Mouse (Mus musculus) spleen, embryonic (tissue): Measurements from ENCODE around the gene Foxc2.

Experiments
- CTCF ChIA-PET: fragments of 350-600 bp; sonication (Branson Sonifier 250); formaldehyde crosslinking; loops from one replicate; lab custom pipeline; 2022; lab: Charles Lee

Gene Foxc2

DNA sequence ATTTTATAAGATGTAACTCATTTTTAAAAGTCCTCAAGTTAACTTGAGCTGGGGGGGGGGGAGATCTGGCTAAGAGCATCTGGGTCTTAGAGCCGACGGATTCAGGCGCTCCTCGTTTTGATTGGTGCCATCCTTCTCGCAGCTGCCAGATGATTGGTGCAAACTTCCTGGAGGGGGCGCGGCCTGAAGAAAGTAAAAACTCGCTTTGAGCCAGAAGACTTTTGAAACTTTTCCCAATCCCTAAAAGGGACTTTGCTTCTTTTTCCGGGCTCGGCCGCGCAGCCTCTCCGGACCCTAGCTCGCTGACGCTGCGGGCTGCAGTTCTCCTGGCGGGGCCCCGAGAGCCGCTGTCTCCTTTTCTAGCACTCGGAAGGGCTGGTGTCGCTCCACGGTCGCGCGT is at the start of gene Foxc2:
TSS of gene Foxc2 (plus strand) at position 224 of the 400 bp plus-strand sequence.
- CTCF ChIA-PET, result interaction anchor here (0.6 kb wide), 1 partner anchor 483 kb away, joined by 4 read pairs; no protein-coding TSS in a partner anchor

DNA sequence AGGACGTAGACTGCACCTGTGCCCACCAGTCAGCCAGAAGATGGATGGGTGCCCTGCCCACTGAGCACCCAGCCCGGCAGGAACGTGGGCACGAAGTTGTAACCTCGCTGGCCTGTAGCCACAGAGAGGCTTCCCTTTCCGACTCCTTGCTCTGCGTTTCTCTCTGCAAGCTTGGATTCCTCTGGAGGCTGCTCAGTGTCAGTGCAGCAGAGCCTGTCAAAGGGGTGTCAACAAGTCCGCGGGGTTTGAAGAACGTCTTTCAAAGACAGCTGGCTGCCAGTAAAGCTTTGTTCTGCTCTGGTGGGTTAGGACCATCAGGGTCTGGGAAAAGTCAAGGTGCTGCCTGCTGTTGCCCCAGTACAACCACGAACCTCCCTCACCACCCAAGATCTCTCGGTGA is 44.5 kb upstream of the Foxc2 start:
- CTCF ChIA-PET, result no interaction called here

DNA sequence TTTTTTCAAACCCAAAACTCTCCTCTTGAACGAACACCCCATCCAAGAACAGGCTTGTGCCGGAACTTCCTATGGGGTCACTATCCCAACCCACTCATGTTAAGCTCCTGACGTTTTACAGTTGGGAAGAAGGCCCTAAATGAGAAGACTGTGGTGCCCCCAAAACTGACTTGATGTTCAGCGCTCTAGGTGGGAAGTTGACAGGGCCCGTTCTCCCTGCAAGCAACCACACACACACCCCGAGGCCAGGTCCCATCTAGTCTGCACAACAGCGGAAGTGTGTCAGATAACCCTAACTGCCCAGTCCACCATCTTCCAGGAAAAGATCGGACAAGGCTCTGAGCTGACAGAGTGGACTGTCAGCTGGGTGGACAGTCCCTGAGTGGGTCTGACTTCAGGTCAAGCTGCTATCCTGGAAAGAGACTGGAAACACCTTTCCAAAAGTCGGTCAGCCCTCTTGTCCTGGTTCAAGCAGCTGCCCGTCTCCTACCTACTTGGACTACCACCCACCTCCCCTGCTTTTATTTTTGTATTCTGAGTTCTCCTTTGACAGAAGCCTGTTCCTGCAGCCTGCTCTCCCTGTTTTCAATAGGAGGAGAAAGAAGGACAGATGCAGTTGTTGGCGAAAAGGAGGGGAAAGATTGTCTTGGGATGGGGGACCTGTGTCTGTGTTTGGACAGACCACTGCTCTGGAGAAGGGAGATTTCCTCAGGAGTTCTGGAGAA is 43.4 kb upstream of the Foxc2 start:
- CTCF ChIA-PET, result no interaction called here

DNA sequence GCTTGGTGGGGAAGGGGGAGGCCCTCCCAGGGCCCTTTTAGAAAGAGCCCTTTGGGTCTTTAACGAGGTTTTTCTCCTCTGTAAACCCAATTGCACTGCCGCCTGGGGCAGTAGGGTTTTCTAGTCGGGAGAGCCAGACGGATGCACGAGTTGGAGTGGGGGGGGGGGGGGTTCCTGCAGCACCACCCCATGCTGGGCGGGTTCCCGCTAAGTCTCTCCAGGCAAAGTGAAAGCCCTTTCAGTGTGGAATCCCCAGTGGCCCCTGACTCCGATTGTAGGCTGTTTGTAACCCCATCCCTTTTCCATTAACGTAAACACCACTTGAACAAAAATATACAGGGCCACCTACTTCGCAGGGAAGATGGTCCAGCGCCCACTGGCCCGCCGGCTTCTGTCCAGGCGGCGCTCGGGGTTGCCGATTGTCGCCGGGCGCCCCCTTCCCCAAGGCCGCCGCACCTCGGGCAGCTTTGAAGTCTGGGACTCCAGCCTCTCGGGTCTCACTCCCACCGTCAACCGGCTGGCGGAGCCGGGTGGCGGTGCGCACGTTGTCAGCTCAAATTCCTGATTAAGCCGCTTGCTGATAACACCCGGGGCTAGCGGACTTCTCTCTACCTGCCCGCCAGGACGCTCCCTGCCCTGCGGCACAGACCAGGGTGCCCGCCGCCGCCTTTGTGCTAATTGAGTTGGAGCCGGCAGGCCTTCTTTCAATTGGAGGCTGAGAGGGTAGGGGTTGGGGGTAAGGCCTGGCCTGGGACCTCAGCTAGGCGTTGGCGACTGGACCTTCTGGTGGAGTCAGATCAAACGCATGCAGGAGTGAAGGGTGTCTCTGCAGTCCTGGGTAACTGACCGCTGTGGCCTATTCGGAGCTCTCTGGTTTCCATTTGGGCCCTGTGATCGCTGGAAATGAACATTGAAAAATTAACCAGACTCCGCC is 42.5 kb upstream of the Foxc2 start:
- CTCF ChIA-PET, result no interaction called here

DNA sequence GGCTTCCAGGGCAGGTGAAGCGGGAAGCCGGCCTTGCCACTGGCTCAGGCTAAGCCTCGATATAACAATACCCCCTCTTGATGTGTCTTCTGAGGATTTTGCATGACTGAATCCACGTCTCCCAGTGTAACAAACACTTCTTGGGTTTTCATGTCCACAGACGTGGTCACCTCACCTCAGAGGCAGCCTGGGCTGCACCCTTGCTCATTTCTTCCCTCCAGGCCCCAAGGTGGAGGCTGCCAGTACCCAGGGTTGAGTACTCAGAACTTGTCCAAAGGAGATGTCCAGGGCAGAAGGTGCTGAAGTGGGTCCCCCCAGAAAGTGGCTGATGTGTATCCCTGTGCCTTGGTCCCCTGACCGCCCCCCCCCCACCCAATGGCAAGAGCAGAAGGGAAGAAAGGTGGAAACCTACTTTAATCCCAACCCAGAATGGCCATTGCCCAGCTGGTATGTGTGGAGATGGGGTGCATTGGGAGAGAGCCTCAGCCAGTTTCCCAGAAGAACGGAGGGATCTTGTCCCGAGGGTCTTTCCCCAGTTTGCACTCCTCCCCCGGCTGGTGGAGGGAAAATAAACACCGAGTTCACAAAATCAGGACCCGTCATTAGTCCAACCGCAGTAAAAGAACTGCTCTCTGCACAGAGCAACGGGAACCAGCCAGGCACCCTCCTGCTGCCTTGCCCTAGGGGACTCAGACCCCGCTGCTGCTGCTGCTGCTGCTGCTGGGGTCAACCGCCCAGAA is 41.7 kb upstream of the Foxc2 start:
- CTCF ChIA-PET, result interaction anchor here (0.7 kb wide), 1 partner anchor 66 kb away, joined by 6 read pairs; no protein-coding TSS in a partner anchor

DNA sequence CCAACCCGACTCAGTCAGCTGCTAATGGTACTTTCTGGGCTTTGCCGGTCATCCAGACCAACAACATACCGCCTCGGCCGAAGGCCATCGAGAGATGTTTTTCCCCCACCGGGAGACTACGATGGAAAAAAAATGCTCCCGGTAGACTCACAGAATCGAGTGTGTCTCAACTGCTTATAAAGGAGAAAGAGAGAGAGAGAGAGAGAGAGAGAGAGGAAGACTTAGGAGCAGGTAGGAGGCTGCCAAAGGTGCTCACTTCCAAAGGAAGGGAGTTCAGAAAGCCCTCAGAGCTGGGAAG is 41.2 kb upstream of the Foxc2 start:
- CTCF ChIA-PET, result interaction anchor here (0.7 kb wide), 1 partner anchor 66 kb away, joined by 6 read pairs; no protein-coding TSS in a partner anchor

DNA sequence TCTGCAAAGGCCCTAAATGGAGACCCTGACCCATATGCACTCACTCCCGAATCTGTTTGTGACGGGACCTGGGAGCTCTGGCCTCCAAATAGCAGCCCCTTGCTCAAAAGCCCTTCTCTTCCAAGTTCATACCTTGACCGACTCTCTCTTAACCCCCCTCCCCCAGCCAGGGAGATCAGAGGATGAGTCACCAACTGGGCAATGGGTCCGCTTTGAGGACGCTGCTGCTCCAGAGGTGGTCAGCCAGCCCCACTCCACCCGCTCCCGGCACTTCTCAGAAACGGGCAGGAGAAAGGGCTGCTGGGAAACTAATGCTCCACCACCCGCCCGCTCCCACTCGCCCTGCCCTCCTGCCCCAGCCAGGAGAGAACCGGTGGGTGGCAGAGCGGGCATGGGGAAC is 40.0 kb upstream of the Foxc2 start:
- CTCF ChIA-PET, result no interaction called here

DNA sequence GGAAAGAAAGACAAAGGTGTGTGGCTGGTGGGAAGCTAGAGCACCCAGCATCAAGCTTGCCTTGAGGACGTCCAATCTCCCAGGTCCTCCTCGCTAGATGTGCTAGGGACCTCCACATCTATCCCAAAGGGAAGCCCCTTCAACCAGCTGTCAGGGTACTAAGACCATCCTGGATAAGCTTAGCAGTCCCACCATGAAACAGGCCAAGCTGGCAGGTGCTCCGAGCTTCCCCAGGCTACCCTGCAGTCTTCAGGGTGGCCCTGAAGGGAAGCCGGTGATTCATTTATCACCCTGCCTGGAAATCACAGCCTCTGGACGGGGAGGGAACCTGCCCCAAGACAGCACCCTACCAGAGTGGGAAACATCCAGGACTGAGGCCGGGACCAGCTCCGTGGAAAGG is 39.4 kb upstream of the Foxc2 start:
- CTCF ChIA-PET, result no interaction called here

DNA sequence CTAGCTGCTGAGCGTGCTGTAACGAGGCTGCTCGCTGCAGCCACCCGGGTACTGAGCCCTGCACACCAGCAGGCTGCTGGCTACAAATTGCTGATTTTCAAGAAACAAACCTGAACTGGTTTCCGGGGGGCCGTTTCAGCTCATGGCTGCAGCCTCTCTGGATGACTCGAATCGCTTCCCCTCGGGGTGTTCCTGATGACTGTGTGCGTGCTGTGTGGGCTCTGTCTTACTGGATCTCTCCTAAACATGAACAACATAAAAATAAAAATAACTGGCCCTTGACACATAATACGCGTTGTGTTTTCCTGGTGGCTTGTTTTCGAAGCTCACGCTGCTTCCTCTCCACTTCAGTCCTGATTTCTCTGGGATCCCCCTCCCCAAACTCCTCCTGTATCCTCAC is 37.2 kb upstream of the Foxc2 start:
- CTCF ChIA-PET, result no interaction called here

DNA sequence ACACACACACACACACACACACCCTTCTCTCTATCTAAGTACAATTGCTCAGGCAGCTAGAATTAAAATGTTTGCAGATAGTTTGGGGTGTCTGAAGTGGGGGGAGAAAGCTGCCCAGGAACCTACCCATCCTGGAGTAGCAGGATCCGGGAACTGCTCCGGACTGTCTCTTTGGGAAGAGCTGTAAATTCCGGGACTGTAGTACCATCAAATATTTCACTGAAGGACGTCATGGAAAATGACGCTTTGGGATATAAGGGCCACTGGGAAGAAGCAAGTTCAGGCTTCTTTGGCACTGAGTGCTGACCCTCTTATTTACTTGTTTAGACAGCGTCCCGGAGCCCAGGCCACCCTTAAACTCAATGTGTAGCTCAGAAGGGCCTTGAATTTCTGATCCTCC is 36.8 kb upstream of the Foxc2 start:
- CTCF ChIA-PET, result no interaction called here

DNA sequence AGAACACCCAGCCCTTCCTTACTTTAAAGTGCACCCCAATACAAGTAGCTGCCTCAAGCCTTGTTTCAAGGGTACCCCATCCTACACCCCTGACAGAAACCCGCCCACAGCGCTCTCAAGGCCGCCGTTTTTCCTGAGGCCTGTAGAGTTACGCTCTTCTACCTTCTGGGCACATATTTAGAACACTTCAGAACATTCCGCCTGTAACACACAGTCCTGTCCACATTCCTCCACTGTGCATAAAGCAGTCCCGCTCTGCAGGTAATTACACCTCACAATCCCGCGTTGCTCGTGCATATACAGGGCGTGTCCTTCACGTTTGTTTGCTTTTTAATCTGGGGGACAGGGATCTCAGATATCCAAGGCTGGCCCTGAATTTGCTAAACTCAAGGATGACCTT is 36.0 kb upstream of the Foxc2 start:
- CTCF ChIA-PET, result no interaction called here

DNA sequence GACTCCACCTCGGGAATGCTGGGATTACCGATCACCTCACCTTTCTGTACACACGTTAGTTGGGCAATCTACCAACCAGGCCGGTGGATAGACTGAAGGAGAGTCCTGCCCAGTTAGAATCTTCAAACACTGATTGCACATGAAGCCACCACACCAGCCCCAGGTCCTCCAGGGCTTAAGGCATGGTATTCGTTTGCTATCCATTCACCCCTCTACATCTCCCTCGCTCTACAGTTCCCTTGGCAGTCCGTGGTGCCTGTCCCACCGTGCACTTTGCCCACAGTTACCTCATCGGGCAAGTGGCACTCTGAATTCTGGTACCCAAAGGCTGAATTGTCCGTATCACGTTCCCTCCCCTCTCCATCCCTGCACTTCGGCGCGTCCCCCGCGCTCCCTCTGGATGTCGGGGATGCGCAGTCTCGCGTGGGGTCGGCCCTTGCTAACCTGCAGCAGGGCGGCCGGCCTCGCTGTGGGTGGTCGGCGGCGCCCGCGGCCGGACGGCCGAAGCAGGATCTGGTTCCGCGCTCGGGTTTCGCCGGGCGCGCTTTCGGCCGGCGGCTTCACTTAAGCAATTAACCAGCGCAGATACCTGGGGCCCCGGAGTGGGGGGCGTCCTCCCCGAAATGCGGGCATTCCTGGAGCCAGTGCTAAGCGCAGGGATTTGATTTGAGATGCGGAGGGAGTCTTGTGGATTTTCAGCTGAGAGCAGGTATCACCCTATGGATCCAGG is 35.4 kb upstream of the Foxc2 start:
- CTCF ChIA-PET, result no interaction called here

DNA sequence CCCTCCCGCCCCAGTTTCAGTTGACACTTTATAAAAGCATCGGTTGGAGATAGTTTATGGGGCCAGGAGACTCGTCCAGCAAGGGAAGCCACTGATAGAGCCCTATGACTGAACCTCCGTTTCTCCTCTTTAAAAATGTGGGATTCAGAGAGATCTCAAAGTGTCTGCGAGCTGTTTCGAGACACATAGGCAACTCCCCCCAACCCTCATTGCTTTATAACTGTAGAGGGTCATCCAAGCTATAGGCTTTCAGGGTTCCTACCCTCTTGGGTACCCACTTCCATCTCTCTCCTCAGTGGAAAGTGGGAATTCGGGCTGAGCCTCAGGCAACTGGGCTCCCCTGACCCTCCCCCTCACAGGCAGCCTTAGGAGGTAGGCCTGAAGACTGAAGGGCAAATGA is 34.6 kb upstream of the Foxc2 start:
- CTCF ChIA-PET, result no interaction called here

DNA sequence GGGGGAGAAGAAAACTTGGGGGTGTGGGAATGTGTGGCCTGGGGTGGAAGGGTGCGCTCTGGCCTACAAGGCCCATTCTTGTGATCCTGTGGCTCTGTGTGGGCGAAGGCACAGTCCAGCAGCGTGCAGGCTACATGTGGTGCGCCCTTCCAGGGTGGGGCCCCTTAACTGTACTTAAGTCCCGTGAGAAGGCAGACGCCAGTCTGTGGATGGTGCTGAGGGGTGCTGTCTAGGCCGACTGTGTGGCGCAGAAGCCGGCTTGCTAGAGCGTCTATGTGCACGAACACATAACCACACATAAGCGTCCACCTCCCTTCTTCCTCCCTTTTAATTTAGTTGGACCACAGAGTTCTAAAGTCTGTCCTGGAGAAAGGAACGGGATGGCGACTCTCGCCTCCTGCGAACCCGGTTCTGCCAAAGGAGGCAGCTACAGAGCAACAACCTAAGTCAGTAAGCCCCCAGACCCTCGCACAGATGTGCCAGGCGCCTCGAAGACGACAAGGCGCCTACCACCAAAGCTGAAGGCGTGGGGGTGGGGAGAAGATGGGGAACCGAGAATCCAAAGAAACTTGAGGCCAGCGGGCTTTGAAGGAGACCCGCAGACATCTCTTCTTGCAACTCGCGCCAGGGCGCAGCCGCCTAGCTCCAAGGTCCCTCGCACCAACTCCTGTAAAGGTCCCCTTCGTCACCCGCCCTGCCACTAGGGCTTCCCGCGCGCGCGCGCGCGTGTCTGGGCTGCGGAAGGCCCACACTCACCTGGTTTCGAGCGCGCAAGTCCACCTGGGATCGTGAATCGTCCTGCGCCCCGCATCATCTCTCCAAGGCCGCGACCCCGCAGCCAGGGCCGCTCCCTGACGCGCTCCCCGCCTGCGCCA is 33.5 kb upstream of the Foxc2 start:
- CTCF ChIA-PET, result no interaction called here

DNA sequence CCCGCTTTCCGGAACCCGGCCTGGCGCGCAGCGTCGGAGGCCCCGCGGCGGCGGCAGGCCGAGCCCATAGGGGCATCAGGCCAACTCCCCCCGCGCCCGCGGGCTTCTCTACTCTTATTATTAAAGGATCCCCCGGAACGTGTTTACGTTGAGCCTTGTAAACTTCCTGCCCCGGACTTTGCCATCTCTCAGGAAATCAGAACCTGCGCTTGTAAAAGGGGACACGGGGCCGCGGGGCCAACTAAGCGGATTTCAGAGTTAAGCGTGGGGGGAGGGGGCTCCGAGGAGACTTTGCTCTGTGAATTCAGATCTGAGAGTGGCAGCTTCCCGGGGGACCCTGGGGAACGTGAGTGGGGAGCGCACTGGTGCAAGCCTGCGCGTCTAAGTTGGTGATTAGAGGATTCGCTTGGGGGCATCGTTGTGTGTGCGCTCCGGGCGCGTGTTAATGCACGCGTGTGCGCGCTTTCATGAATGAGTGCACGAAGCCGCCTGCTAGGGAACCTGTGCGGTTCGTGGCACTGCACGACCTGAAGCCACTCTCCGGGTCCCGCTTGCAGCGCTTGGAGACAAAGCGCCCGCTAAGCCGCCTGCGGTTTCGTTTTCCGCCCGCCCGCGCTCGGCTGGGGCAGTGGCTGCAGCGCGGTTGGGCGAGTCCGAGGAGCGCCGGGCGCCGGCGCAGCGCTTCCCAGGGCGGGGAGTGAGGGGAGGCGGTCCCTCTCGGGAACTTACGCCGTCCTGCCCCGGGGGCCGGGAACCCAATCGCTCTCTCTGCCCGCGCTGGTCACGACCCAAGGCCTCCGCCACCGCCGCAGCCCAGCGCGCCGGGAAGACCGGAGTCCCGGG is 32.7 kb upstream of the Foxc2 start:
- CTCF ChIA-PET, result no interaction called here

DNA sequence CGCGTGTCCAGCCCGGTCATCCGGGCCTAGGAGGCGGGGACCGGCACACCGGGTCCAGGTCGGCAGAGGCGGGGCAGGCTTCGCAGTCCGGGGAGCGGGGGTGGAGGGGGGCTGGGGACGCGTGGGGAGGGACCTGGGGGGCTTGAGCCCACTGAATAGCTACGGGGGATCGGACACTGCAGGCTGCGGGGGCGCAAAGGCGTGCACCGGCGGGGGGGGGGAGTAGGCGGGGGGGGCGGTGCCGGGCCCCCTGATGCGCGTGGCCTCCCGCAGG is 32.1 kb upstream of the Foxc2 start:
- CTCF ChIA-PET, result no interaction called here

DNA sequence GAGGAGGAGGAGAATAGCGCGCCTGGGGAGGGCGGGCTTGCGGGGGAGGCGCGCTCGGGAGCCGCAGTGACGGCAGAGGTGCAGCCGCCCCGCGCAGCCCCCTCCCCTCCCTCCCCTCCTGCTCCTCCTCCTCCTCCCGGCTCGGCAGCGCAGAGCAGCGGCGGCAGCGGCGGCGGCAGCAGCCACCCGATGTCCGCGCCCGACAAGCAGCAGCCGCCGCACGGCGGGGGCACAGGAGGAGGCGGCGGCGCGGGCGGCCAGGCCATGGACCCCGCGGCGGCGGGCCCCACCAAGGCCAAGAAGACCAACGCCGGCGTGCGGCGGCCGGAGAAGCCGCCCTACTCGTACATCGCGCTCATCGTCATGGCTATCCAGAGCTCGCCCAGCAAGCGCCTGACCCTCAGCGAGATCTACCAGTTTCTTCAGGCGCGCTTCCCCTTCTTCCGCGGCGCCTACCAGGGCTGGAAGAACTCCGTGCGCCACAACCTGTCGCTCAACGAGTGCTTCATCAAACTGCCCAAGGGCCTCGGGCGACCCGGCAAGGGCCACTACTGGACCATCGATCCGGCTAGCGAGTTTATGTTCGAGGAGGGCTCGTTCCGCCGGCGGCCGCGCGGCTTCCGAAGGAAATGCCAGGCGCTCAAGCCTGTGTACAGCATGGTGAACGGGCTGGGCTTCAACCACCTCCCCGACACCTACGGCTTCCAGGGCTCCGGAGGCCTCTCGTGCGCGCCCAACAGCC is 31.6 kb upstream of the Foxc2 start, which contains the start of gene Foxf1:
TSS of gene Foxf1 (plus strand) at position 177 of the 742 bp plus-strand sequence.
- CTCF ChIA-PET, result no interaction called here

DNA sequence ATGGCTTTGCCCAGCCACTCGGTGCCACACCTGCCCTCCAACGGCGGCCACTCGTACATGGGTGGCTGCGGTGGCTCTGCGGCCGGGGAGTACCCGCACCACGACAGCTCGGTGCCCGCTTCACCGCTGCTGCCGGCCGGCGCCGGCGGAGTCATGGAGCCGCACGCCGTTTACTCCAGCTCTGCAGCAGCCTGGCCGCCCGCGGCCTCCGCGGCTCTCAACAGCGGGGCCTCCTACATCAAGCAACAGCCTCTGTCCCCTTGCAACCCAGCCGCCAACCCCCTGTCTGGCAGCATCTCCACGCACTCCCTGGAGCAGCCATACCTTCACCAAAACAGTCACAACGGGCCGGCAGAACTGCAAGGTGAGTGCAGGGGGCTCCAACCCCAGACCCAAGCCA is 31.0 kb upstream of the Foxc2 start:
- CTCF ChIA-PET, result no interaction called here

DNA sequence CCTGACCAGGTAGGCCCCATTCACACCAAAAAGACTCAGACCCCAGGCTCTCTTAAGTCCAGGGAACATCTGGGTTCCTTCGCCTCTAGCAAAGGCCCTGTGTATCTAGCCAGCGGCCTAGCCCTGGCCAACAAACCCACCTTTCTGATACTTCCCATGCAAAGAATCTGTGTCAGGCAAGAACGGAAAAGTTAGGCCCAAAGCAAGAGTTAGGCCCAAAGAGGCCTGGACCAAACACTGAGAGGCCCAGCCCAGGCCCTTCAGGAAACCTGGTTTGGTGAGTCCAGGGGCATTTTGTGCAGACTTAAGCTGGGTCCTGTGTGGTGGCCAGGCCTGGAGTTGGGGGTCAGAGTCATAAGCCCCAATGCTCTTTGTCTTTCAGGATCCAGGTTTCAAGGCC is 30.4 kb upstream of the Foxc2 start:
- CTCF ChIA-PET, result no interaction called here
